Mouse (Mus musculus) hindbrain, postnatal 0 days (tissue): ENCODE results near the gene B3gnt2. TPM values are rescaled to one million over a fixed set of nuclear protein-coding genes. Genes with fewer than 3 reads are reported as not detected.
A peak's percentile ranks its signal among the peaks of the same experiment; 100 is the strongest.

Experiments
- ATAC-seq: fragments of 200-750 bp; cut with Nextera tagmentation; 2 replicates; pipeline ENCODE4 v1.8.0; 2017; ENCODE audit warnings: mild to moderate bottlenecking, moderate TSS enrichment, moderate library complexity
- DNase-seq: peaks from one replicate; pipeline ENCODE4 v3.0.0-alpha.2; 2015; ENCODE audit warnings: low spot score
- H3K27ac ChIP-seq: fragments of 300-500 bp; sonication (generic); 2 replicates; pipeline ENCODE4 v1.5.1; 2014; ENCODE audit warnings: mild to moderate bottlenecking
- H3K27me3 ChIP-seq: fragments of 300-500 bp; sonication (generic); 2 replicates; pipeline ENCODE4 v1.6.1; 2014; ENCODE audit warnings: low read length, mixed read lengths; ENCODE audit not compliant: insufficient read depth
- H3K36me3 ChIP-seq: fragments of 300-500 bp; sonication (generic); 2 replicates; pipeline ENCODE4 v1.6.1; 2014; ENCODE audit warnings: low read length, mixed read lengths; ENCODE audit not compliant: insufficient read depth
- H3K4me1 ChIP-seq: fragments of 300-500 bp; sonication (generic); 2 replicates; pipeline ENCODE4 v1.6.1; 2014; ENCODE audit warnings: antibody characterized with exemption, low read length, mixed read lengths; ENCODE audit not compliant: insufficient read depth
- H3K4me2 ChIP-seq: fragments of 300-500 bp; sonication (generic); 2 replicates; pipeline ENCODE4 v1.6.1; 2014; ENCODE audit warnings: low read depth, mild to moderate bottlenecking, low read length, moderate library complexity, mixed read lengths
- H3K4me3 ChIP-seq: fragments of 300-500 bp; sonication (generic); 2 replicates; pipeline ENCODE4 v1.5.1; 2014; ENCODE audit warnings: low read length
- H3K9ac ChIP-seq: fragments of 300-500 bp; sonication (generic); replicated peaks from 2 replicates; pipeline ENCODE4 v1.6.1; 2014; ENCODE audit warnings: mild to moderate bottlenecking, low read length, moderate library complexity, mixed read lengths
- H3K9me3 ChIP-seq: fragments of 300-500 bp; sonication (generic); 2 replicates; pipeline ENCODE4 v1.6.1; 2016; ENCODE audit warnings: low read length, mixed read lengths
- CTCF ChIP-seq: IDR thresholded peaks from 2 replicates; pipeline ENCODE4 v1.5.1; 2016; ENCODE audit warnings: antibody characterized with exemption, control low read depth, low read depth
- WGBS: fragments of 180-500 bp; shearing (Covaris S2); extraction: QIAGEN DNeasy Blood & Tissue Kit; methylation state at CpG from one replicate; pipeline ENCODE4 v1.1.7; 2014; 5-methylcytosine and 5-hydroxymethylcytosine counted together
- polyA plus RNA-seq: library from polyadenylated mRNA; unstranded; fragments of >200 nt; fragmentation: Nextera tagmentation; extraction: Ambion mirVana; gene quantifications from 2 replicates; pipeline ENCODE4 v1.2.1, GENCODE M21; 2015
- total RNA-seq: library from RNA; depleted of rRNA; stranded (reverse); fragments of >200 nt; gene quantifications from 2 replicates; pipeline ENCODE4 v1.2.3, GENCODE M21; 2014

The B3gnt2 gene
- total and polyA plus RNA-seq, 2 experiments from 2014 or later = 2.9 to 9.2 TPM

DNA sequence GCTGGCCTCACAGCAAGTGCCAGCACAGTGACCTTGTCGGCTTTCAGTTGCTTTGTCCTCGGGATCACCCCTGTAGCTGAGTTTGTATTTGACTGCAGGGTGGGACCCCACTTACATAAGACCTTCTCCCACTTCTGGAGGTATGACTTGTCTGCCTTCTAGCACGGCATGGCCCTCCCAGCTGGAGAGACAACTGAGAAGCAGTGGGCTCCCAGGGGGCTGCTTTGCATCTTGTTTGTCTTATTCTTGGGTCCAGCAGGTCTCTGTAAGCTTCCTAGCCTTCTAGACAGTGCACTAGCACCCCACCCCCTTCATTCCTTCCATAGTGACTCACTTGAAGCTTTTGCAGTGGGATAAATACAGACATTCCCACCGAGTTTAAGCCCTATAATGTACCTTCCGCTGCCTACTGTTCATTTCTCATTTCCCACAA is 30.6 kb downstream of the B3gnt2 start:
- ATAC-seq = no peak
- H3K27ac ChIP-seq = 0 out of 2 replicates have a peak overlapping the region, but pooled peaks have one; percentile 20
- no peak for DNase-seq
- H3K9me3 ChIP-seq = no peaks in the 10 kb centered on the region
- H3K4me3 ChIP-seq = no peak overlapping the region
- H3K27me3 ChIP-seq = no peaks in the 10 kb centered on the region
- H3K9ac ChIP-seq = no peak overlapping the region
- no peaks in the 10 kb centered on the region for H3K36me3 ChIP-seq
- no peak for TF ChIP-seq CTCF
- no peaks in the 10 kb centered on the region for H3K4me1 ChIP-seq
- no peak overlapping the region for H3K4me2 ChIP-seq
- 41% methylated on average over 5 of the region's 5 CpGs for WGBS

DNA sequence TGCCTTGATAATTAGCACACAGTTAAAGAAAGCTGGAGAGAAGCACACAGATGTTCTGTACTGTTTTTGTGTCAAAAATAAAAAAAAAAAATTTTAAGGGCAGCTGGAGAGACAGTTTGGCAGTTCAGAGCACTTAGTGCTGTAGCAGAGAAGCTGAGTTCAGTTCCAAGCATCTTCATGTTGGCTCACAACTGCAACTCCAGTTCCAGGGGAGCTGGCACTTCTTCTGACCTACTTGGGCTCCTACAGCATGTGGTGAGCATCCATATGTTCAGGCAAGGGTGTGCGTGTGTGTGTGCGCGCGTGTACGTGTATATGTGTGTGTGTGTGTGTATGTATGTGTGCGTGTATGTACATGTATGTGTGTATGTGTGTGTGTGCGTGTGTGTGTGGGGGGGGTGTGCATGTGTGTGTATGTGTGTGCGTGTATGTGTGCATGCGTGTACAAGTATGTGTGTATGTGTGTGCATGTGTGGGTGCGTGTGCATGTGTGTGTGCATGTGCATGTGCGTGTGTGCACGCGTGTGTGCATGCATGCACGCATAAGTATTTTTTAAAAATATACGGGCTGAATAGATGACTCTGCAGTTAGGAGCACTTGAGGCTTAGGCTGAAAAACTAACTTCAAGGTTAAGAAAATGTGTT is 31.7 kb downstream of the B3gnt2 start:
- ATAC-seq (no peak), DNase-seq (no peak)
- H3K36me3 ChIP-seq = no peaks in the 10 kb centered on the region
- 95% methylated on average over 15 of the region's 15 CpGs for WGBS
- no peaks in the 10 kb centered on the region for H3K4me1 ChIP-seq
- no peaks in the 10 kb centered on the region for H3K27me3 ChIP-seq
- no peak overlapping the region for H3K4me3 ChIP-seq
- no peak overlapping the region for H3K27ac ChIP-seq
- TF ChIP-seq CTCF = no peak
- H3K9ac ChIP-seq = no peak overlapping the region
- no peak overlapping the region for H3K4me2 ChIP-seq
- H3K9me3 ChIP-seq = no peaks in the 10 kb centered on the region

DNA sequence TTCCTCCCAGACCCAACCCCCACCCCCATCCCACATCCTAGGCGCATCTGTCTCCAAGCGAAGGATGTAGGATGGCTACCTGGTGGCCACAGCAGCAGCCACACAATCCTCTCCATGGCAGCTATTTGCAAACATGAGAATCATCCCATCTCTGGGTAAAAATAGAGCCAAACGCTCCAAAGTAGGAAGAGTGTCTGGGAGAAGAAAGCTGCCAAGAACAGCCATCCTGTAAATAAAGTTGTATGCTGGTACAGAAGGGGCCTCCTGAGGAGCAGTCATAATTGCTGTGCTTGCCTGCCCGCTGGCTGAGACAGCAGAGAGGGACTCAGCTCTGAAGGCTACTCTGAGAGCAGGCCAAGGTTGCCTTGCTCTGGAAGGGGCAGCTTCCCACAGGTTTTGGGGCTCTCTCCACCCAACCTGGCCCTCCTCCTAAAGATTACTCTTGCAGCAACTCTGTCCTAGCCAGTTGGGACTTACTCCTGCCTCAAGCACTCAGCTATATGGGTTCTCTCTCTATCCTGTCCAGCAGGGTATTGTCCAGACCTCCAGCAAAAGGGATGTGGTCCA is 33.2 kb downstream of the B3gnt2 start:
- Histone ChIP-seq H3K4me1 (no peaks in the 10 kb centered on the region), H3K4me2 (no peak overlapping the region), H3K9me3 (no peaks in the 10 kb centered on the region), H3K4me3 (no peak overlapping the region), H3K27ac (no peak overlapping the region), H3K27me3 (no peaks in the 10 kb centered on the region), H3K9ac (no peak overlapping the region), H3K36me3 (no peaks in the 10 kb centered on the region)
- ATAC-seq (0 out of 2 replicates have a peak, but pooled peaks have one; percentile 28), DNase-seq (no peak)
- TF ChIP-seq CTCF = no peak
- whole genome bisulfite sequencing = 72% methylated on average over 4 of the region's 4 CpGs

DNA sequence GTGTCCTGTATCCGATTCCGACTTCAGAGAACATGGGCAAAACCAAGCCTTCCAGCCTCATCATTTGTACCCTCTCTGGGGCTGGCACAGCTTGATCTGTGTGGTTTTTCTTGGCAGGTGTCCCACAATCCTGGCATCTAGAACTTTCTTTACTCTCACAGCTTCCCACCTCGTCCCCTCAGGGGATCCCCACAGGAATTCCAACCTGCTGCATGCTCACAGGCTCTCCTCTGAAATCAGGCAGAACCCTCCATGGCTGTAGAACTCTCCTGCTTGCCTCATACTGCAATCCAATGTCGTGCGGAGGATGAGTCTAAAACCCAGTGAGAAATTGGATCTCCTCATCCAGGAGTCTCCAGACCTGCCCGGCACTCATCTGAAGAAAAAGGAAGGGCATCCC is 34.1 kb downstream of the B3gnt2 start:
- no peak overlapping the region for H3K4me3 ChIP-seq

DNA sequence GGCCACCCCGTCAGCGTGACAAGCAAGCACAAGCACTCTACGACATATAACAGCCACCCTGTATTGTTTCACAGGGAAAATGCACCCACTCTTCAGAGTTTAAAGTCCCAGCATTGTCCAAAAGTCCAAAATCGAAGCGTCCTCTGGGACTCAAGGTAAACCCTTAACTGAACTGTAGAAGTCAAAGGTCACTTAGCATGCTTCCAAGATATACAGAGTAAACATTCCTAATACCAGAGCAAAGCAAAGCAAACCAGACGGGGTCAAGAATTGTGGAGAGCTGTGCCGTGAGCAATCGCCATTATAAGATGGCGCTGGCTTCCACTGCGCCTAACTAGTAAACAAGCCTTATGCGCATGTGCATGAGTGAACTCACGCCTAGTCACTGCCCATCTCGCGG is 34.7 kb downstream of the B3gnt2 start:
- DNase-seq = no peak
- H3K4me2 ChIP-seq = no peak overlapping the region
- H3K4me1 ChIP-seq = no peaks in the 10 kb centered on the region
- ATAC-seq = no peak
- TF ChIP-seq CTCF = no peak
- no peaks in the 10 kb centered on the region for H3K36me3 ChIP-seq
- no peaks in the 10 kb centered on the region for H3K27me3 ChIP-seq
- no peak overlapping the region for H3K9ac ChIP-seq
- no peaks in the 10 kb centered on the region for H3K9me3 ChIP-seq
- WGBS = 94% methylated on average over 14 of the region's 14 CpGs
- H3K27ac ChIP-seq = no peak overlapping the region
- no peak overlapping the region for H3K4me3 ChIP-seq

More for the DNA sequence above, 34.1 kb downstream of the B3gnt2 start:
- no peaks in the 10 kb centered on the region for H3K27me3 ChIP-seq
- no peak overlapping the region for H3K27ac ChIP-seq
- no peaks in the 10 kb centered on the region for H3K36me3 ChIP-seq
- no peak for DNase-seq
- WGBS = 86% methylated on average over 6 of the region's 6 CpGs
- H3K9ac ChIP-seq = no peak overlapping the region
- no peaks in the 10 kb centered on the region for H3K4me1 ChIP-seq
- H3K9me3 ChIP-seq = no peaks in the 10 kb centered on the region
- no peak for ATAC-seq
- no peak for TF ChIP-seq CTCF
- H3K4me2 ChIP-seq = no peak overlapping the region

DNA sequence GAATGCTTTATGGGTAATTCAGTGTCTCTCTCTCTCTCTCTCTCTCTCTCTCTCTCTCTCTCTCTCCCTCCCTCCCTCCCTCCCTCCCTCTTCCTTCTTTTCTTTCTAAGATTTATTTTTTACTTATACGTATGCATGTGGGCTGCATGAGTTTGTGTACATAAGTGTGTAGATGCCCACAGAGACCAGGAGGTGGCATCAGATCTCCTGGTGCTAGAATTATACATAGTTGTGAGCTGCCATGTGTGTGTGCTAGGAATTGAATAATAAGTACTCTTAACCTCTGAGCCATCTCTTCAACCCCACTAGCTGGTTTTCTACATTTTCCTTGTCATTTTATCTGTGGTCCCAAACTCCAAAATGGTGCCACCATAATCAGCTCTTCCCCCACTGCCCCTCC is 35.2 kb downstream of the B3gnt2 start:
- no peak overlapping the region for H3K4me3 ChIP-seq
- no peak overlapping the region for H3K9ac ChIP-seq
- H3K27me3 ChIP-seq = no peaks in the 10 kb centered on the region
- 100% methylated on average over 1 of the region's 1 CpGs for WGBS
- no peak for TF ChIP-seq CTCF
- no peaks in the 10 kb centered on the region for H3K4me1 ChIP-seq
- DNase-seq = no peak
- no peaks in the 10 kb centered on the region for H3K9me3 ChIP-seq
- H3K4me2 ChIP-seq = no peak overlapping the region
- no peaks in the 10 kb centered on the region for H3K36me3 ChIP-seq
- no peak overlapping the region for H3K27ac ChIP-seq
- ATAC-seq = no peak

DNA sequence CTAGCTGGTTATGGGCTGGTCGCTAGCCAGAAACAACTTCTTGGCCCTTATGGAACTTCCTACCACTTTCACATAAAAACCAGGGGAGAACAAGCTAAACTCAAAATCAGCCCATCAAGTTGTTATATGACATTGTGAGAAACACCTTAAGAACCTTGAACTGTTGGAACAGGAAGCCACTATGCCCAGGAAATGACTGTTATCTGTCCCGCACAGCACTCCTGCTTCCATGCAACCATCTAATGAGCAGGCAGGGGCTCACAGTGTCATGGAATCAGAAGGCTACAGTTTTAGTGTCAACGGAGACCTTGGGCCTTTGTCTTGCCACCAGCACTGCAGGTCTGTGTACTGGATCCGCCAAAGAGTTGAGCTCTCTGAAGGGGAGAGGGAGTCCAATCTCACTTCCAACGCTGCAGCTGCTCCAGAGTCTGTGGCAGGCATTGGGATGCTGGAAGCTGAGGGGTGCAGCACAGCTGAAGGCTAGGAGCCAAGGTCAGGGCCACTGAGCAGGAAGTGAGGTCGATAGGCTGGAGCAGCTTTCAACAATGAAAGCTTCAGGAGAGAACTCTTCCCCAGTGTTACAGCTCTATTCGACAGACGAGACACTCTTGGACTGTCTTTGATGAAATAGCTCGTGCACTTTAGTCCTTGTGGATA is 36.6 kb downstream of the B3gnt2 start:
- Histone ChIP-seq H3K27me3 (no peaks in the 10 kb centered on the region), H3K9me3 (no peaks in the 10 kb centered on the region), H3K27ac (no peak overlapping the region), H3K4me2 (no peak overlapping the region), H3K4me3 (no peak overlapping the region), H3K36me3 (no peaks in the 10 kb centered on the region), H3K9ac (no peak overlapping the region), H3K4me1 (no peaks in the 10 kb centered on the region)
- 83% methylated on average over 9 of the region's 9 CpGs for WGBS
- ATAC-seq (no peak), DNase-seq (no peak)
- no peak for TF ChIP-seq CTCF
